Mouse (Mus musculus): ENCODE results near the gene Gm13278. TPM values are rescaled to one million over a fixed set of nuclear protein-coding genes. Genes with fewer than 3 reads are reported as not detected.
"Not testable (repeated sequence)": the region's sequence is repeated elsewhere in the genome, so short reads cannot be mapped to it uniquely, and the experiment has no call there.

Gm13278 gene
- polyA plus RNA-seq, 1 experiment from 2014 or later = not detected

DNA sequence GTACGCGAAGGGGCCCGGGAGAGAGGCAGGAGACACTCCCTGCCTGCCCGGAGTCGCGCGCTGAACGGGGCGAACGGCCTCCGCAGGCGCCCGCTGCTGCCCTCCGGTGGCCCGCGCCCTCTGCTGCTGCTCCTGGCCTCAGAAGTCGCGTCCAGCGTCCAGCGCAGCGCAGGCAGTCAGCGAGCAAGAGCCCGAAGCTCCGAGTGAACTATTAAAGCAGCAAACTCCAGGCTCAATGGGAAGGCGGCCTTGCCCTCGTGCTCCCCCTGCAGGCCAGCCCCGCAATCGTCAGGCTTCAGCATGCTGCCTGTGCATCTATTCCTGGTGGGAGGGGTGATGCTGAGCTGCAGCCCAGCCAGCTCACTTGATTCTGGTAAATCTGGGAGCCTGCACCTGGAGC is 5.7 kb downstream of the Gm13278 start, which contains the start of gene Gm13279:
Gene Gm13279 (plus strand): TSS at position 301 of the 400 bp plus-strand sequence.
- not testable (repeated sequence) for H3K4me3 ChIP-seq; ATAC-seq (ENCODE audit: insufficient number of reproducible peaks, insufficient read depth, low FRiP score, low TSS enrichment, low read depth); H3K4me2 ChIP-seq; H3K4me1 ChIP-seq; H3K36me3 ChIP-seq; H3K27me3 ChIP-seq; H3K9ac ChIP-seq; H3K27ac ChIP-seq; H3K9me3 ChIP-seq
- no CpG with 5 or more reads among the region's 28 CpGs for WGBS

DNA sequence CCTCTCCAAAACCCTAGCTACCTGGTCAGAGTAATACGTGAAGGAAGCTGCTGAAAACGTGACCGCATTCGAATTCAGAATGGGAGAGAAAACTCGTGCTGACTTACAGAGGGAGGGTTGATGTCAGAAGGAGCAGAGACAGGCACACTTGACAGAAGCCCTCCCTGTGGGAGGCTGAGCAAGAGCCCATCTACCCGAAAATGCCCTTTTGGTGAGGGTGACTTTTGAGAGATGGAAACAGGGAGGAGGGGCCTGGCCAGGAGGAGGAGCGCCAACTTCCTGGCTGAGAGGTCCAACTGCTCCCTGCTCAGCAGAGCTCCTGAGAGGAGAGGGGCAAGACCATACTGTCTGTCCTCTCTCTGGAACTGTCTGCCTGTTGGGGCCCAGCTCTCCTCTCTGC is 8.0 kb downstream of the Gm13278 start, which contains the start of gene Gm13285:
Gene Gm13285 (plus strand): TSS at position 301 of the 400 bp plus-strand sequence.
- WGBS = 20% methylated on average over 6 of the region's 7 CpGs
- not testable (repeated sequence) for H3K27me3 ChIP-seq; H3K4me2 ChIP-seq; ATAC-seq (ENCODE audit: insufficient number of reproducible peaks, insufficient read depth, low FRiP score, low TSS enrichment, low read depth); H3K27ac ChIP-seq; H3K9me3 ChIP-seq; H3K9ac ChIP-seq; H3K36me3 ChIP-seq; H3K4me3 ChIP-seq; H3K4me1 ChIP-seq

DNA sequence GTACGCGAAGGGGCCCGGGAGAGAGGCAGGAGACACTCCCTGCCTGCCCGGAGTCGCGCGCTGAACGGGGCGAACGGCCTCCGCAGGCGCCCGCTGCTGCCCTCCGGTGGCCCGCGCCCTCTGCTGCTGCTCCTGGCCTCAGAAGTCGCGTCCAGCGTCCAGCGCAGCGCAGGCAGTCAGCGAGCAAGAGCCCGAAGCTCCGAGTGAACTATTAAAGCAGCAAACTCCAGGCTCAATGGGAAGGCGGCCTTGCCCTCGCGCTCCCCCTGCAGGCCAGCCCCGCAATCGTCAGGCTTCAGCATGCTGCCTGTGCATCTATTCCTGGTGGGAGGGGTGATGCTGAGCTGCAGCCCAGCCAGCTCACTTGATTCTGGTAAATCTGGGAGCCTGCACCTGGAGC is 11.6 kb downstream of the Gm13278 start, which contains the start of gene Gm13287:
Gene Gm13287 (plus strand): TSS at position 301 of the 400 bp plus-strand sequence.
- H3K4me2 ChIP-seq = peak within 1 kb of the TSS; percentile 35; the same call in 1 of the 2 replicates
- WGBS = no CpG with 5 or more reads among the region's 29 CpGs
- H3K4me1 ChIP-seq; H3K9ac ChIP-seq; ATAC-seq (ENCODE audit: insufficient number of reproducible peaks, insufficient read depth, low FRiP score, low TSS enrichment, low read depth); H3K27me3 ChIP-seq; H3K36me3 ChIP-seq; H3K27ac ChIP-seq; H3K9me3 ChIP-seq; H3K4me3 ChIP-seq: not testable (repeated sequence)

DNA sequence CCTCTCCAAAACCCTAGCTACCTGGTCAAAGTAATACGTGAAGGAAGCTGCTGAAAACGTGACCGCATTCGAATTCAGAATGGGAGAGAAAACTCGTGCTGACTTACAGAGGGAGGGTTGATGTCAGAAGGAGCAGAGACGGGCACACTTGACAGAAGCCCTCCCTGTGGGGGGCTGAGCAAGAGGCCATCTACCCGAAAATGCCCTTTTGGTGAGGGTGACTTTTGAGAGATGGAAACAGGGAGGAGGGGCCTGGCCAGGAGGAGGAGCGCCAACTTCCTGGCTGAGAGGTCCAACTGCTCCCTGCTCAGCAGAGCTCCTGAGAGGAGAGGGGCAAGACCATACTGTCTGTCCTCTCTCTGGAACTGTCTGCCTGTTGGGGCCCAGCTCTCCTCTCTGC is 13.9 kb downstream of the Gm13278 start, which contains the start of gene Gm13288:
Gene Gm13288 (plus strand): TSS at position 301 of the 400 bp plus-strand sequence.
- not testable (repeated sequence) for H3K36me3 ChIP-seq; H3K9me3 ChIP-seq; H3K4me1 ChIP-seq; H3K27ac ChIP-seq; ATAC-seq (ENCODE audit: insufficient number of reproducible peaks, insufficient read depth, low FRiP score, low TSS enrichment, low read depth); H3K27me3 ChIP-seq
- Histone ChIP-seq H3K4me2 (peak within 1 kb of the TSS; percentile 45), H3K4me3 (peak within 1 kb of the TSS; percentile 32), H3K9ac (0 out of 2 replicates have a peak within 1 kb of the TSS, but pooled peaks have one; percentile 55)
- WGBS = no CpG with 5 or more reads among the region's 8 CpGs

DNA sequence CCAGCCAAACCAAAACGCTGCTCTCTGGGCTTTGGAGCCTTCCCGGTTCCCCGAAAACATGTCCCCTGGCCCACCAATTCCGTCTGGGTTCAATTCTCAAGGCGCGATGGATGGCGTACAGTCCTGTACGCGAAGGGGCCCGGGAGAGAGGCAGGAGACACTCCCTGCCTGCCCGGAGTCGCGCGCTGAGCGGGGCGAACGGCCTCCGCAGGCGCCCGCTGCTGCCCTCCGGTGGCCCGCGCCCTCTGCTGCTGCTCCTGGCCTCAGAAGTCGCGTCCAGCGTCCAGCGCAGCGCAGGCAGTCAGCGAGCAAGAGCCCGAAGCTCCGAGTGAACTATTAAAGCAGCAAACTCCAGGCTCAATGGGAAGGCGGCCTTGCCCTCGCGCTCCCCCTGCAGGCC is 14.4 kb downstream of the Gm13278 start:
- H3K4me2 ChIP-seq = peak overlapping the region; percentile 45
- 0% methylated on average over 13 of the region's 34 CpGs for WGBS
- H3K27me3 ChIP-seq; H3K4me1 ChIP-seq; ATAC-seq (ENCODE audit: insufficient number of reproducible peaks, insufficient read depth, low FRiP score, low TSS enrichment, low read depth); H3K9me3 ChIP-seq; H3K27ac ChIP-seq; H3K36me3 ChIP-seq: not testable (repeated sequence)
- 0 out of 2 replicates have a peak overlapping the region, but pooled peaks have one; percentile 55 for H3K9ac ChIP-seq
- H3K4me3 ChIP-seq = peak overlapping the region; percentile 32

DNA sequence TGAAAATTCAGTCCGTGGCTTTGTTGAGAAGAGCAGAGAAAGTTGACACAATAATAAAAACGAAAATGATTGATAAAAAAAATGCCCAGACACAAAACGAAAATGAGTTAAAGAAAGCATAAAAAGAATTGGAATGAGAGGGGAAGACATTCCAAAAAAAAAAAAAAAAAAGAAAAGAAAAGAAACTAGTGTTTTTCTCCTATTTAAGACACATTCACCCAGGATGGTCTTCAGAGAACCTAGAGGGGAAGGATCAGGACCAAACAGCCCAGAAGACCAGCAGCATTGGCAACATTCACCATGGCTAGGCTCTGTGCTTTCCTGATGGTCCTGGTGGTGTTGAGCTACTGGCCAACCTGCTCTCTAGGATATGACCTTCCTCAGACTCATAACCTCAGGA is 24.6 kb downstream of the Gm13278 start, which contains the start of gene Ifna7:
Gene Ifna7 (plus strand): TSS at position 301 of the 400 bp plus-strand sequence.
- no peak within 1 kb of the TSS for H3K27ac ChIP-seq

DNA sequence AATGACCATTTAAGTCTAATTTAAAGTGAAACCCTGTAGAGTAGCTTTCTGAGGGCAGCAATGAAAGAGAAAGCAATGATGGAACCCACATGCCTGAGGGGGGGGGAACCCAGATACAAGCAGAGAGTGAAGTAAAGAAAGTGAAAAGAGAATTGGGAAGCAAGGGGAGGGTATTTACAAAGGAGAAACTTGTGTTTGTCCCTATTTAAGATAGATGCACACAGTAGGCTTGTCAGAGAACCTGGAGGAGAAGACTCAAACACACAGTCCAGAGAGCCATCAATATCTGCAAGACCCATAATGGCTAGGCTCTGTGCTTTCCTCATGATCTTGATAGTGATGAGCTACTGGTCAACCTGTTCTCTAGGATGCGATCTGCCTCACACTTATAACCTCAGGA is 28.3 kb downstream of the Gm13278 start, which contains the start of gene Ifna11:
Gene Ifna11 (plus strand): TSS at position 301 of the 400 bp plus-strand sequence.
- Histone ChIP-seq H3K27me3 (0 out of 2 replicates have a peak, but pooled peaks cover 3% of the 10 kb centered on the region), H3K4me1 (no peaks in the 10 kb centered on the region), H3K4me3 (no peak within 1 kb of the TSS), H3K27ac (no peak within 1 kb of the TSS), H3K4me2 (no peak within 1 kb of the TSS), H3K9me3 (no peaks in the 10 kb centered on the region), H3K9ac (no peak within 1 kb of the TSS), H3K36me3 (no peaks in the 10 kb centered on the region)
- no peak for ATAC-seq (ENCODE audit: insufficient number of reproducible peaks, insufficient read depth, low FRiP score, low TSS enrichment, low read depth)
- 91% methylated on average over 1 of the region's 1 CpGs for WGBS

More for the DNA sequence above, 24.6 kb downstream of the Gm13278 start, which contains the start of gene Ifna7:
- Histone ChIP-seq H3K4me2 (no peak within 1 kb of the TSS), H3K4me3 (no peak within 1 kb of the TSS), H3K4me1 (no peaks in the 10 kb centered on the region), H3K9ac (no peak within 1 kb of the TSS), H3K27me3 (0 out of 2 replicates have a peak, but pooled peaks cover 3% of the 10 kb centered on the region), H3K9me3 (no peaks in the 10 kb centered on the region), H3K36me3 (no peaks in the 10 kb centered on the region)
- ATAC-seq (ENCODE audit: insufficient number of reproducible peaks, insufficient read depth, low FRiP score, low TSS enrichment, low read depth) = no peak
- 63% methylated on average over 3 of the region's 3 CpGs for WGBS

DNA sequence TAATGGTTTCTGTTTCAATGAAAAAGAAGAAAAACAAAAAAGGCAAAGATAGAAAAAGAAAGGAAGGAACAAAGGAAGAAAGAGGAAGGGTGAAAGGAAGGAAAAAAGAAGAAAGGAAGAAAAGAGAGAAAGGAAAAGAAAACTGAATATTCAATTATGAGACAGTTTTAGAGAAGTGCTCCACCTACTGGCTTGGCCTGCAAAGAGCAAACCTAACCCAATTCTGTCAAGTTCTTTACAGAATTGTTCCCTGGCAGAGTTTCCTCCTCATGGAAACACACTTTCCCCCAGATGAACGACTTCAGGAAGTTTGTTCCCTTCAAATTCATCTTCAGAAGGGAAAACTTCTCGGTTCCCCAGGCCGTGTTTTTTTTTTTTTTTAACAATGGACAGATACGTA is 31.6 kb downstream of the Gm13278 start:
- H3K4me2 ChIP-seq = no peak overlapping the region
- no peaks in the 10 kb centered on the region for H3K36me3 ChIP-seq
- ATAC-seq (ENCODE audit: insufficient number of reproducible peaks, insufficient read depth, low FRiP score, low TSS enrichment, low read depth) = no peak
- H3K9me3 ChIP-seq = no peaks in the 10 kb centered on the region
- 0 out of 2 replicates have a peak, but pooled peaks cover 2% of the 10 kb centered on the region for H3K27me3 ChIP-seq
- no peak overlapping the region for H3K9ac ChIP-seq
- no peak overlapping the region for H3K4me3 ChIP-seq
- H3K27ac ChIP-seq = no peak overlapping the region
- no peaks in the 10 kb centered on the region for H3K4me1 ChIP-seq
- 23% methylated on average over 4 of the region's 4 CpGs for WGBS

DNA sequence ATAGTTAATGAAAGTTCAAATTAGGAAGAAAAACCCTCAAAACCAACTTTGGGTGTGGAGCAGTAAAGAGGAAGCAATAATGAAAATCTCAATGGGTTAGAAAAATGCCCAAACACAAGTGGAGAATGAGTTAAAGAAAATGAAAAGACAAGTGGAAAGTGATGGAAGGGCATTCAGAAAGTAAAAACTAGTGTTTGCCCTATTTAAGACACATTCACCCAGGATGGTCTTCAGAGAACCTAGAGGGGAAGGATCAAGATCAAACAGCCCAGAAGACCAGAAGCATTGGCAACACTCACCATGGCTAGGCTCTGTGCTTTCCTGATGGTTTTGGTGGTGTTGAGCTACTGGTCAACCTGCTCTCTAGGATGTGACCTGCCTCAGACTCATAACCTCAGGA is 35.8 kb downstream of the Gm13278 start, which contains the start of gene Ifna6:
Gene Ifna6 (plus strand): TSS at position 301 of the 400 bp plus-strand sequence.
- not testable (repeated sequence) for H3K4me2 ChIP-seq; H3K4me3 ChIP-seq; H3K36me3 ChIP-seq; H3K27ac ChIP-seq; H3K27me3 ChIP-seq; H3K9ac ChIP-seq; H3K4me1 ChIP-seq; H3K9me3 ChIP-seq; ATAC-seq (ENCODE audit: insufficient number of reproducible peaks, insufficient read depth, low FRiP score, low TSS enrichment, low read depth)

DNA sequence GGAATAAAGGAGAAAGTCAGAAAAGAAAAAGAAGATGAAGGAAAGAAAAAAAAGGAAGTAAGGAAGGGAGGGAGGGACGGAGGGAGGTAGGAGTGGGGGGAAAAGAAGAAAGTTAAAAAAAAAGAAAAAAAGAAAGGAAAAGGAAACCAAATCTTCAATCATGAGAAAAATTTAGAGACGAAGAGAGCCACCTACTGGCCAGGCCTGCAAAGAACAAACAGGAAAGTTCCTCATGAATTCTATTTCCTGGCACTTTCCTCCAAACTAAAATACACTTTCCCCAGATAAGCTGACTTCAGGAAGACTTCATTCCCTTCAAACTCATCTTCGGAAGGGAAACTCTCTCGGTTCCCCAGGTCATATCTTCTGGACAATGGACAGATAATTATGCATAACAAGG is 39.2 kb downstream of the Gm13278 start:
- H3K4me1 ChIP-seq = no peaks in the 10 kb centered on the region
- H3K9me3 ChIP-seq = no peaks in the 10 kb centered on the region
- H3K27ac ChIP-seq = no peak overlapping the region
- WGBS = 25% methylated on average over 4 of the region's 4 CpGs
- no peak overlapping the region for H3K4me2 ChIP-seq
- H3K9ac ChIP-seq = no peak overlapping the region
- ATAC-seq (ENCODE audit: insufficient number of reproducible peaks, insufficient read depth, low FRiP score, low TSS enrichment, low read depth) = no peak
- H3K27me3 ChIP-seq = no peaks in the 10 kb centered on the region
- H3K36me3 ChIP-seq = no peaks in the 10 kb centered on the region
- H3K4me3 ChIP-seq = no peak overlapping the region

DNA sequence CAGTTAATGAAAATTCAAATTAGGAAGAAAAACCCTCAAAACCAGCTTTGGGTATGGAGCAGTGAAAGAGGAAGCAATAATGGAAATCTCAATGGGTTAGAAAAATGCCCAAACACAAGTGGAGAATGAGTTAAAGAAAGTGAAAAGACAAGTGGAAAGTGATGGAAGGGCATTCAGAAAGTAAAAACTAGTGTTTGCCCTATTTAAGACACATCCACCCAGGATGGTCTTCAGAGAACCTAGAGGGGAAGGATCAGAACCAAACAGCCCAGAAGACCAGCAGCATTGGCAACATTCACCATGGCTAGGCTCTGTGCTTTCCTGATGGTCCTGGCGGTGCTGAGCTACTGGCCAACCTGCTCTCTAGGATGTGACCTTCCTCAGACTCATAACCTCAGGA is 43.9 kb downstream of the Gm13278 start, which contains the start of gene Ifna5:
Gene Ifna5 (plus strand): TSS at position 301 of the 400 bp plus-strand sequence.
- H3K9me3 ChIP-seq; H3K4me2 ChIP-seq; H3K9ac ChIP-seq; H3K27ac ChIP-seq; H3K27me3 ChIP-seq; ATAC-seq (ENCODE audit: insufficient number of reproducible peaks, insufficient read depth, low FRiP score, low TSS enrichment, low read depth); H3K4me3 ChIP-seq; H3K4me1 ChIP-seq; H3K36me3 ChIP-seq: not testable (repeated sequence)
- 83% methylated on average over 1 of the region's 1 CpGs for WGBS

DNA sequence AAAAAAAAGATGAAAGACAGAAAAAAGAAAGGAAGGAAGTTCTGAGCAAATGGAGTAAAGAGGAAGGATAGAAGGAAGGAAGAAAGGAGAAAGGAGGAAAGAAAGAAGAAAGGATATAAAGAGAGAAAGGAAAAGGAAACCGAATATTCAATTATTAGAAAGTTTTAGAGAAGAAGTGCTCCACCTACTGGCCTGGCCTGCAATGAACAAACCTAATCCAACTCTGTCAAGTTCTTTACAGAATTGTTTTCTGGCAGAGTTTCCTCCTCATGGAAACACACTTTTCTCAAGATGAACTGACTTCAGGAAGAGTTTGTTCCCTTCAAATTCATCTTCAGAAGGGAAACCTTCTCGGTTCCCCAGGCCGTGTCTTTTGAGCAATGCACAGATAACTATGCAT is 47.5 kb downstream of the Gm13278 start:
- H3K9ac ChIP-seq = no peak overlapping the region
- ATAC-seq (ENCODE audit: insufficient number of reproducible peaks, insufficient read depth, low FRiP score, low TSS enrichment, low read depth) = no peak
- no peaks in the 10 kb centered on the region for H3K27me3 ChIP-seq
- no peak overlapping the region for H3K4me3 ChIP-seq
- no peaks in the 10 kb centered on the region for H3K9me3 ChIP-seq
- H3K27ac ChIP-seq = no peak overlapping the region
- no peak overlapping the region for H3K4me2 ChIP-seq
- H3K36me3 ChIP-seq = no peaks in the 10 kb centered on the region
- no peaks in the 10 kb centered on the region for H3K4me1 ChIP-seq
- 47% methylated on average over 3 of the region's 3 CpGs for WGBS
